Mouse (Mus musculus): ENCODE data around the gene Tecpr1. TPM values are rescaled to one million over a fixed set of nuclear protein-coding genes. Genes with fewer than 3 reads are reported as not detected.

Tecpr1 gene
- total RNA-seq, 2 experiments from 2014 or later: 106 TPM

DNA sequence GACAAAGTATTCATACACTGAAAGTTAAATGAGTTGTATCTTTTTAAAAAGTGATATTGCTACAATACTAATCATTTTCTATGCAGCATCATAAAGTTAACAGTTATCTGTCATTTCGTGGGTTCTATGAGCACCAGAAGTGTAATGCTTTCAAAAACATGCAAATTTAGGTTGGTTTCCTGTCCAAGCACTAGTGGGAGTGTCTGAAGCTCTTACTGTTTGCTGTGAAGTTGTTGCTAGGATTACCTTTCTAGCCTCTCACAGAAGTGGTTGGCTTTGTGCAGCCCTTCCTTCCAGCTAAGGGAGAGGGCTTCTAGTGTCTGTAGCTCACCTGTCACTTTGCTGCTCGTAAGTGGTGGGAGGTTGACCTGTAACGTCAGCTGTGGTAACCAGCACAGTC is 57.7 kb downstream of the Tecpr1 start:
- DNase-seq: no peak

DNA sequence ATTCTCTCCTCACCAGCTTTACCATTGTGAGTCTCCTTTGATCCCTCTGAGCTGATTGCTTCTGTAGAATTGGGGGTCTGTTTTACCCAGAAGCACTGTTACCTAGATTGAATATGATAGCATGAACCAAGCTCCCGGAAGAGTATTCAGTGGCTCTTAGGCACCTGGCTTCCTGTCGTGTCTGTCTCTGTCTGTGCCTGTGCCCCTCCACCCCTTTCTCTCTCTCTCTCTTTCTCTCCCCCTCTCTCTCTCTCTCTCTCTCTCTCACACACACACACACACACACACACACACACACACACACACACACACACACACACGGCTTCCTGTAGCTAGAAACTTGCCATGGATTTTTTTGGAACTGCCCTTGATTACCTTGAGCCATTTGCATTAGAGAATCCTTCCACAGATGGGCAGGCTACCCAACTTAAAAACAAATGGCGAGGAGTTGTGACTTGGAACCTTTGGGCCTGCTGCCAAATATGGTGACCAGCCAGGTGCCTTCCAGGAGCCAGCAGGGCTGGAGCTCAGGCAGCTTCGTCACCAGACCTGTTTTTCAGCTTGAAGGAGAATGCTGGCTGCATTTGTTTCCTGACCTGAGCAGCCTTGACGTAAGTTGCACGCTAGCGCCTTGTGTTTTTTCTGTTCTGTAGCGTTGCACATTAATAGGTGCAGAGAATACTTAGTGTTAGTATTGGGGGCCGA is 60.5 kb downstream of the Tecpr1 start:
- no peak for DNase-seq

DNA sequence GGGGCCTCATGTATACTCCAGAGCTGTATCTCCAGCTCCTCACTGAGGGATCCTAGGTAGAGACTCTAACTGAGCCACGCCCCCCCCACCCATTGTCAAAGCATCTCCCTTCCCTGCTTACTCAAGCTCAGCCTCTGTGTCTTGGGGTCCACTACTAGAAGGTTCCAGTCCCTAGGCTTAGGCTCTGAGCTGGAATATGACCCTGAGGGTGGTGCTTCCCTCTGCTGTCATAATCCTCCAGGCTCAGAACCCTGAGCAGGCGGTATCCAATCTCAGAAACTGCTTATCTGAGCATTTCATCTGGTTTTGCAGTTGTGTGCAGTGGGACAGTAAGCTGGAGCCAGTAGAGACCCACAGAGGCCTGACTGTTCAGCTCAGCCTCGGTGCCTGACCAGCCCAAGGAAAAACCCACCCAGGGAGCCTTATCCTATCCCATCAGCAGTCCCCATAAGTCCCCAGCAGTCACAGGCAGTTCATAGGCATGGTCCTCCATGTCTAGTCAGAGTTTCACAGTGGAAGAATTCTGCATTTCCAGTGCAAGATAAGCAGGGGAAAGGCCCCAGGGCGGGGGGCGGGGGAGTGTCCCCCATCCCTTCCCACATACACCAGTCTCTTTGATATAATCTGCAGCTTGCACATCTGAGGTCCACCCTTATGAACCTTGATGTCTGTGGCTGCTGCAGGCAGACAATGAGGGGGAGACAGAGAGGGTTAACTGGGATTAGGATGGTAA is 61.2 kb downstream of the Tecpr1 start:
- DNase-seq: no peak

DNA sequence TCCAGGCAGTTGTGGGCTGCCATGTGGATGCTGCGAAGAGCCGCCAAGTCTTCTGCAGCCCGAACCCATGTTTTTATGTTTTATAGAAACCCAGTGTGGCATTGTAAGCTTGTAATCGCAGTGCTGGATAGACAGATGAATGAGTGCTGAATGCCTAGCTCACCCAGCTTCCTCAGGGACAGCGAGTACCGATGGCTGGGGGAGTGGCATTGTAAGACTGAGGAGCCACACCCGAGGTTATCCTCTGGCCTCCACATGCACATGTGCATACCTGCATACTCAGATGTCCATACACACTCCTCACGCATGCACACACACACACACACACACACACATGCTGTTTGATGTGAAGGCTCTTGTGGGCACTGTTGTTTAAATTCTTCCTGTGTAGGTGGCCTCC is 64.3 kb downstream of the Tecpr1 start:
- DNase-seq: no peak

DNA sequence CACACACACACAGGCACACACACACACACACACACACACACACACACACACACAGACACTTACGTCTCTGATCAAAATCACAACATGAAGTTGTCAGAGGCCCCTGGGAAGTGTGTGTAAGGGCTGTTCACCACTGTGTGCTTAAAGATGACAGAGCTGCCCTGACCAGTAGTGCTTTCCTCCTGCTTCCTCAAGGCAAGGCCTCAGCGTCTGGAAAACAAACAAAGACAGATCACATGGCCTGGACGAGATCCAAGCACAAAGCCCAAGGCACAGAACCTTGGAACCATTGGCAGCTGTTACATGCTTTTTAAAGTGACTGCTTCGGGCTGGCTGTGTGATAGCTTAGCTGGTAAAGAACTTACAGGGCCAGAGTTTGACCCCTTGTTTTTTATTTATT is 64.8 kb downstream of the Tecpr1 start:
- DNase-seq: peak in 1 of 2 experiments; percentile 34

DNA sequence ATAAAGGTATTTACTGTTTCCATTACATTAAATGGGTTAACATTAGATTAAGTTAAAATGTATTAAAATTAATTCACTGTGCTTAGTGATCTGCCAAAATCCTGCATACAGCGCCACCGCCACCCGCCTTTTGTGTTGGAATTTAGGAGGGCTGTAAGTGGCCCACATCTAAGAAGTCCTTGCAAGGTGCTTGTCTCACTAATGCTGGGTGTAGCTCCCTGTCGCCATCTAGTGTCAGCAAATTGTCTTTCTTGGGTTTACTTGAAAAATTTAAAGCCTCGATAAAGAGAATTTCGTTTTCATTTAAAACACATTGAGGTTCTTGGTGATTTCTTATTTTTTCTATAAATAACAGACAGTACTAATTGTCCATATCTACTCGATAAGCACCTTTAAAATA is 68.9 kb downstream of the Tecpr1 start:
- peak; percentile 35 to 56 for DNase-seq

DNA sequence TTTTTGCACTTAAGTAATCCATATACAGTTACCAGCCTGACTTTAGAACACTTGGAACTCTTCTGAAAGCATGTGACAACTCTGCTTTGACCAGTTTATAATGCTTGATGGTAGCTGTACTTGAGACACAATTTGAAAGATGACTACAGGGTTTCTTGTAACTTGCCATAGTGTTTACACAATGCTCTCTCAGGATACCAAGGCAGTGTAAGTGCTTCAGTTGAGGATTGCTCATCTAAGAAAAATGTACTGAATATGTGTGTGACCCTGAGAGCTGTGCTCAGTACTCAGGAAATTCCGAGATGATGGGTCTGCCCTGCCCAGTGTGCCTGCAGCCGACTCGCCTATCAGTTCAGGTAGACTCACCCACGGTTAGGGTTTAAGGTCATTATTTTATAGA is 72.1 kb downstream of the Tecpr1 start:
- no peak for DNase-seq

DNA sequence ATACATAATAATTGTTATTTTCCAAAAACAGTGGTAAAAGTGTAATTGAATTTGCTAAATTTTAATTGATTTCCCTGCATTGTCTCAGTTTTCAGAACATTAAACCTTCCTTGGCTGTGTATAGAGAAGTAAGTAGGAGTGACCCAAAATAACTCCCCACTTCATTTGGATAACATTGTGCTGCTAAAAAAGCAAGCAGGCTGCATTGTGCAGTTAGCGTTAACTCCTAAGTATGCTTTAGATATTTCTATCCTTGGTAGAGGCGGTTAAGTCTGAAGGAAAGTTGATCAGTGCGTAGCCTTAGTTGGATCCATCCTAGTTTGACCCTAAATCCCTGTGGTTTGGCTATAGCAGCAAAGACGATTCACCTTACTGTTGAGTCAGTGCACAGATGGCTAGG is 73.9 kb downstream of the Tecpr1 start:
- no peak for DNase-seq

DNA sequence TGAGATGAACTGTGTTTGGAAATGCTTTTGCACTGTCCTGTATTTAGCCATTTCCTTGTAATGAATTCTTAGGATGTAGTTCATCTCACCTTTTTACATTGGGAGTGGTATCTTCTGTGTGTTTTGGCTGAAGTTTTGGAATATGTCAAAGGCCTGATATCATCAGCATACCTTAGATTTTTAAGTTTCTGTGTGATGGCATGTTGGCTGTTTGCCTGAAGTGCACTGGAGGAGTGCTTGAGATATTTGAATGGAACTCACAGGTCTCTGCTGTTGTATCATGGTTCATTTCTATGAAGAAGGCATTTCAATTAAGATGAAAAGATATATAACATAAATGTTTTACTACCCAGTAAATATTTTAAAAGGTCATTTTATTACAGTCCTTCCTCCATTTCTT is 76.5 kb downstream of the Tecpr1 start:
- DNase-seq: no peak

Other genes starting within 250 kb of the Tecpr1 start
- 10 to 100 TPM; 32.4 to 36.9 TPM for gene Ccz1, start 208.7 kb downstream of the Tecpr1 start, total RNA-seq (2021)
- gene Ocm, start 196.9 kb downstream of the Tecpr1 start, total RNA-seq (2021): not detected
- gene Lmtk2, start 123.2 kb downstream of the Tecpr1 start, total RNA-seq (2021): 10 to 100 TPM; 94.2 to 99.2 TPM
- gene Bhlha15, start 33.3 kb downstream of the Tecpr1 start, total RNA-seq (2021): under 1 TPM; 0.13 to 0.25 TPM
- gene Bri3, start 20.8 kb upstream of the Tecpr1 start, total RNA-seq (2021): 10 to 100 TPM; 61.9 to 63.7 TPM
- gene Baiap2l1, start 134.5 kb upstream of the Tecpr1 start, total RNA-seq (2021): under 1 TPM; 0.85 to 0.88 TPM

Measured in layer of hippocampus, postnatal 36 days (tissue).